Mouse (Mus musculus): ENCODE results near the gene BC028528. TPM values are rescaled to one million over a fixed set of nuclear protein-coding genes. Genes with fewer than 3 reads are reported as not detected.
"Not testable (repeated sequence)": the region's sequence is repeated elsewhere in the genome, so short reads cannot be mapped to it uniquely, and the experiment has no call there.

Gene BC028528
- polyA plus RNA-seq, 1 experiment from 2014 or later: 23.8 TPM

DNA sequence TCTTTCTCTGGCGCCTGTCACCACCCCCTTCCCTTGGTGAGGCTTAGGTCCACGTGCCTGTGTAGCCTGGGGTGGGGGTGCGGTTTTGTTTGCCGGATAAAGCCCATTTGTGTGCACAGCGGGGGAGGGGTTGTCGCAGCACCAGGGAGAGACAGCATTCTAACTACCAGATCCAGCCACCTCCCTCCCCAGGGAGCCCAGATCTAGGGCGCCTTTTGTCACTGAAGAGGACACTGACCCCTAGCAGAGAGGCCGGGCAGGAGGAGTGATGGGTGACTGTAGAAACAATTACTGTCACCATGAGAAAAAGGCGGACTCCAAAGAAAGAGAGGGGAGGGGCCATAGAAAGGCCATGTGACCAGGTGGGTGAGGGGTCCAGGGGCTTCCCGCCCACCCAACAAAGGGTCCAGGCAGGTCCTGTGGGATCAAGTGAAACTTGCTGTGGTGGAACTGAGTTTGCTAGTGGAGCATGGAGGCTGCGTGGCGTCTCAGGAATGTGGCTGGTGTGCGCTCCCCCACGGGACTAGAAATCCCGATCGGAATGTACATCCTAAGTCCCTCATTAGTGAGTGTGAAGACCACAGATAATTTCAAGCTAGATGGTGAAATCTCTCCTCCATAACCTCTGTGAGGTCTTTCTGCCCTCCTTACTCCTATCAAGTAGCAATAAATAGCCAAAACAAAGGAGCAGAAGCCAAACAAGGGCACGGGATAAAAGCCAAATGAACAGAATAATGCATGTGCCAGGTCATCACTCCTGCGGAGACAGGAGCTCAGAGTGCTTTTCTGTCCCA, 13.5 kb upstream of the BC028528 start:
- peak overlapping the region; percentile 26; the same call in 1 of the 2 replicates for H3K9ac ChIP-seq (replicated peaks)
- peak overlapping the region; percentile 69 for H3K4me2 ChIP-seq
- no peak overlapping the region for H3K27ac ChIP-seq (replicated peaks)
- no peaks in the 10 kb centered on the region for H3K9me3 ChIP-seq (replicated peaks)
- peak; percentile 24; the same call in 1 of the 2 replicates for ATAC-seq (ENCODE audit: low FRiP score)
- H3K4me3 ChIP-seq (replicated peaks): peak overlapping the region; percentile 36
- under 1% methylated on average over 18 of the region's 18 CpGs for WGBS
- H3K27me3 ChIP-seq (replicated peaks): peaks cover 18% of the 10 kb centered on the region
- H3K36me3 ChIP-seq: no peaks in the 10 kb centered on the region
- peaks cover 34% of the 10 kb centered on the region for H3K4me1 ChIP-seq

DNA sequence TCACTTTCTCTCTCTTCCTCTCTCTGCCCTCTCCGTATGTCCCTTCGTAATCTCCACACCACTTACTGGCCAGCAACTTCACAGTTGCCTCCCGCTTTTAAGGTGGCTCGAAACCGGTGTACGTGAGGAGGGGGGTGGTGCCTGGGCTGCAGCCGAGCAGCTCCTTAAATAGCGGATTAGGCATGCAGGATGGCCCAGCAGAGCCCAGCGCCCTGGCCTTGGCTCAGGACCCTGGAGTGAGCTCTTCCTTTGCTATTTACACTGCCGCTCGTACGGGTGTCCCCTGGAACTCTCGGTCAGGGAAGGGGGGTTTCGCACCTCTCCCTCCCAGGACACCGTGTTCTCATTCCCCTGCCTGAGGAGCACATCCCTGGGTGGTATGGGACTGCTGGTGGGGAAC, 12.8 kb upstream of the BC028528 start, which contains the start of gene Car14:
TSS of gene Car14 (minus strand) at position 124 of the 400 bp plus-strand sequence.
- Histone ChIP-seq H3K4me1 (peaks cover 34% of the 10 kb centered on the region), H3K36me3 (no peaks in the 10 kb centered on the region), H3K9me3 (replicated peaks) (no peaks in the 10 kb centered on the region), H3K27me3 (replicated peaks) (peaks cover 18% of the 10 kb centered on the region), H3K27ac (replicated peaks) (no peak within 1 kb of the TSS), H3K4me3 (replicated peaks) (peak within 1 kb of the TSS; percentile 36), H3K4me2 (peak within 1 kb of the TSS; percentile 69), H3K9ac (replicated peaks) (peak within 1 kb of the TSS; percentile 26)
- 2% methylated on average over 15 of the region's 15 CpGs for WGBS
- ATAC-seq (ENCODE audit: low FRiP score): no peak

DNA sequence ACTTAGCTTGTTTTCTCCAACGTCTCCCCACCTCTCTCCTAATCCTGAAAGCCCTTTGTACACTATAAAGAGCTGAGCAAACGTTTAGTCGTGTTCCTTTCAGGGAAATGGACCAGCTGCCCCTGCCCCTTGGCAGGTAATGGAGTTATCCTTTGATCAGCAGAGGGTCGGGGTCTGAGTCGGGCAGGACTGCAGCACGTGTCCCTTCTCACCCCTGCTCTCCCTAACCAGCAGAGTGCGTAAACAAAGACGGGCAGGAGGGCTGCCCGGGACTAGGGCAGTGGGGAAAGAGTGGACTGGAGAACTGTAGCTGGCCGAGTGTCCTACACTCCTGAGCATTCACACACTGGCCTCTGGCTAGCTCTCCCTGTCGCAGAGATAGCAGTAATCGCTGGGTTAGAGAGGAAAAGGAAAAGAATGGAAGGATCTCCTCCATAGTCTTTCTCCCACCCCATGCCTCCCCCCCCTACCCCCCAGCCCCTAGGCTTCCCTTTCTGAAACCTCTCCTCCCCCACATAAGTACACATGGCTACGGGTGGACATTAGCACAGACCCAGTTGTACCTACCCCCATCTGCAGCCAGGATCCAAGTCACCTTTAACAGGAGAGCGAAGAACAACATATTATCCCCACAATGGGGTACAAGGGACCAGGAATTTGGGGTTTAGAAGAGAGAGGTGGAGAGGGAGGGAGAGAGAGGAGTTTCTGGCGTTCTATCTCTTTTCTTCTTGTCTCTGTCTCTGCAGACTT, 12.1 kb upstream of the BC028528 start:
- Histone ChIP-seq H3K9ac (replicated peaks) (no peak overlapping the region), H3K9me3 (replicated peaks) (no peaks in the 10 kb centered on the region), H3K27me3 (replicated peaks) (peaks cover 18% of the 10 kb centered on the region), H3K36me3 (no peaks in the 10 kb centered on the region), H3K27ac (replicated peaks) (no peak overlapping the region), H3K4me1 (peaks cover 34% of the 10 kb centered on the region), H3K4me2 (peak overlapping the region; percentile 69), H3K4me3 (replicated peaks) (peak overlapping the region; percentile 36)
- 2% methylated on average over 15 of the region's 15 CpGs for WGBS
- no peak for ATAC-seq (ENCODE audit: low FRiP score)

DNA sequence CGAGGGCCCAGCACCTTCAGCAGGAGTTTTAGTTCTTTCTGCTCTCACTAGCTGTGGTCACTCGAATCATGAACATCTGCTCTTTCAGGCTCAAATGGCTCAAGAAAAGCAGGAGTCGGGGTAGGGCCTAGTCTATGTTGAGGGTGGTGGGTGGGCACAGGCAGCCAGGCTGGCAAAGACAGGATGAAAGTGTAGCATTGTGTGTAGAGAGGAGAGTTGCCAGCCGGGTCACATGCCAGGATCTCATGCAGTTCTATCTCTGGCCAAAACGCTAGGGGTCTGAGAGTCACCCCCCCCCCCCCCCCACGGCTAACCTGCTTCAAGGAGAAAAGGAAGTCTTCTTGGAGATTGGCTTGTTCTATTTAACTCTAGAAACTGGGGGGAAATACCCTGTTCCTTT, 10.8 kb upstream of the BC028528 start:
- H3K4me3 ChIP-seq (replicated peaks): no peak overlapping the region
- ATAC-seq (ENCODE audit: low FRiP score): no peak
- peaks cover 34% of the 10 kb centered on the region for H3K4me1 ChIP-seq
- no peaks in the 10 kb centered on the region; the same call in 1 of the 2 replicates for H3K36me3 ChIP-seq
- WGBS: 27% methylated on average over 6 of the region's 6 CpGs
- H3K27me3 ChIP-seq (replicated peaks): peaks cover 15% of the 10 kb centered on the region
- no peak overlapping the region for H3K4me2 ChIP-seq
- H3K9ac ChIP-seq (replicated peaks): no peak overlapping the region
- H3K27ac ChIP-seq (replicated peaks): no peak overlapping the region
- no peaks in the 10 kb centered on the region for H3K9me3 ChIP-seq (replicated peaks)

DNA sequence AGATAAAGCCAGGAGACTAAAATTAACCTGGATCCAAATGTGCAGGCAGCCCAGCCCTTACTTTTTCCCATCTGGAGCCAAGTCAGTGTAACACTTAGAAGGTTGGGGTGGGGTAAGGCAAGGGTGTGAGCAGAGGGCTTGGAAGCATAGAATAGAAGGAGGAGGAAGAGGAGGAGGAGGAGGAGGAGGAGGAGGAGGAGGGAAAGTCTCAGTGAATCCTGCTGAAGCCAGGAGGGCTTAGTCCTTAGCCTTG, 10.5 kb upstream of the BC028528 start:
- Histone ChIP-seq H3K9me3 (replicated peaks) (no peaks in the 10 kb centered on the region), H3K36me3 (no peaks in the 10 kb centered on the region; the same call in 1 of the 2 replicates), H3K9ac (replicated peaks) (no peak overlapping the region), H3K27ac (replicated peaks) (no peak overlapping the region), H3K4me3 (replicated peaks) (no peak overlapping the region), H3K4me2 (no peak overlapping the region), H3K27me3 (replicated peaks) (peaks cover 12% of the 10 kb centered on the region), H3K4me1 (peaks cover 34% of the 10 kb centered on the region)
- no peak for ATAC-seq (ENCODE audit: low FRiP score)

DNA sequence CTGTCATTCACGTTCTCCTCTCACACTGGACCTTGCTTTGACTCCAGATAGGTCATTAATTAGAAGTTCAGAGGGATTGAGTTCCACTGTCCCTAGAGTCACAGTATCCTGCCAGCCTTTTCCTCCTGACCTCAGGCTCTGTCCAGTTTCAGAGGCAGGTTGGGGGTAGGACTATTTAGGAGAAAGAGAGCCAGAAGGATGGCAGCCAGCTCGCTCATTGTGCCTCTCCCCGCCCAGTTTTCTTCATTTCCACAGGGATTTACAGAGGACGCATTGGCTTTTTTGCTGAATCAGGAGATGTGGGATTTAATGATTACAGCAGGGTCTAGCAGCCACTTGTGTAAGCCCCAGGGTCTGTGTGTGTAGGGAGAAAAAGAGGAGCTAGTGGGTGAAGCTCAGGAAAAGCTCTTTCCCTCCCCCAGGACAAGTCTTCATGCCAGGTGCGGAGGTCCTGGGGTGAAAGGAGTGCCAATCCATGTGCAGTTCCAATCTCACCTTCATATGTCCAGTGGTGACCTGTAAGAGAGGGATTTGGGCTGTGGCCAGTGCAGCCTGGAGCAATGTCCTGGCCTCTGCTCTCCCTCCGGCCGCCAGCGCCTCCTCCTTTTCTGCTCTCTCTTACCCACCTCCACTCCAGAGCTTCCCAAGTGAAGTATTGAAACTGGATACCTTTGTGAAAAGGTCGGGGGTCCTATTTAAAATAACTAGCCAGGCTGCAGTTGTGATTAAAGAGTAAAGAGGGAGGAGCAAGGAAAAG, 10.0 kb upstream of the BC028528 start:
- Histone ChIP-seq H3K4me2 (no peak overlapping the region), H3K36me3 (no peaks in the 10 kb centered on the region; the same call in 1 of the 2 replicates), H3K27me3 (replicated peaks) (peaks cover 11% of the 10 kb centered on the region), H3K4me3 (replicated peaks) (no peak overlapping the region), H3K4me1 (peaks cover 30% of the 10 kb centered on the region), H3K9me3 (replicated peaks) (no peaks in the 10 kb centered on the region), H3K27ac (replicated peaks) (no peak overlapping the region), H3K9ac (replicated peaks) (no peak overlapping the region)
- WGBS: 69% methylated on average over 9 of the region's 9 CpGs
- ATAC-seq (ENCODE audit: low FRiP score): no peak

DNA sequence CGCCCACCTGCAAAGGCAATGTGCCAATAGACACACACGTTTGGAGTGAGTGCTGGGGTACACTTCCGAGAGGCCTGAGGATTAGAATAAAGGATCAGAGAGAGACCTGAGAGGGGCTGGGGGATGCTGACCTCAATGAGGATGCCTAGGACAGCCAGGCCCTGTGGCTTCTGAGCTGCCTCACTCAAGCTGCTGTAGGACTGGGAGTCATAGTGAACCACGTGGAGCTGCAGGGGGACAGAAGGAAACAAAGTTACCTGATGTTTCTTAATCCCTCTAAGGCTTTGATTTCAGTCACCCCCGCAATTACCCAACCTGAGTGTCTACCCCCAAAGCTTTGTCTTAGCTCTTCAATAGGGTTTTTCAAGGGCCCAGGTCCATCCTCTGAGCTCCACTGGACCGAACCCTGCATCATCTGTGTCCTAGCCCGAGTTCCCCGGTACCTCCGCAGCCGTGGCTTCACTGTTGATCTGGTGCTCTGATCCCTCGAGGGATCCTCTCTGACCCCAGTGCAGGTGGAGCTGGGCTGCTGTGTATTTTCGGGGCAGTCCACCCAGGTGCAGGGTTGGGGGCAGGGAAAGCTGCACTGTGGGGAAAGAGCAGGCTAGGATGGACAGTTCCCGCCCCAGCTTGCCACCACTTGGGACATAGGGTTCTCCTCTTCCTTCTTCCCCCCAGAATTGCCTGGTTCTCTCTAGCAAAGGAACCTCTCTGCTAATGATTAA, 8.2 kb upstream of the BC028528 start:
- no peak overlapping the region for H3K27ac ChIP-seq (replicated peaks)
- ATAC-seq (ENCODE audit: low FRiP score): no peak
- H3K27me3 ChIP-seq (replicated peaks): peaks cover 8% of the 10 kb centered on the region
- peaks cover 23% of the 10 kb centered on the region for H3K4me1 ChIP-seq
- H3K36me3 ChIP-seq: no peaks in the 10 kb centered on the region; the same call in 1 of the 2 replicates
- no peaks in the 10 kb centered on the region for H3K9me3 ChIP-seq (replicated peaks)
- H3K9ac ChIP-seq (replicated peaks): no peak overlapping the region
- H3K4me3 ChIP-seq (replicated peaks): no peak overlapping the region
- WGBS: 84% methylated on average over 13 of the region's 13 CpGs
- no peak overlapping the region for H3K4me2 ChIP-seq

DNA sequence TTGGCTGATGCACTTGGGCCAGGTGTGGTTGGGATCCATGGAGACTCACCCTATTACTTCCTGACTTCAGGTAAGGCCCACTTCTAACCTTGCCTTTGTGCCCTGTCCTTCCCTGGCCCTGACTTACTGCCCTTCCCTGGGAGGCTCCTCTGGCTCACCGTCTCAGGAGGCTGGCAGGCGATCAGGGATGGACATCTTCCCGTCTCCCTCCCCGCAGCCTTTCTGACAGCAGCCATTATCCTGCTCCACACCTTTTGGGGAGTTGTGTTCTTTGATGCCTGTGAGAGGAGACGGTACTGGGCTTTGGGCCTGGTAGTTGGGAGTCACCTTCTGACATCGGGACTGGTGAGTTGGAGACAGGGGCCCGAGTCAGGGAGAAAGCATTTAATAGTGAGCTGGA, 3.7 kb upstream of the BC028528 start:
- Histone ChIP-seq H3K4me1 (peaks cover 29% of the 10 kb centered on the region), H3K4me2 (peak overlapping the region; percentile 69)
- H3K36me3 ChIP-seq; H3K27me3 ChIP-seq (replicated peaks); H3K27ac ChIP-seq (replicated peaks); H3K9ac ChIP-seq (replicated peaks); H3K4me3 ChIP-seq (replicated peaks); ATAC-seq (ENCODE audit: low FRiP score); H3K9me3 ChIP-seq (replicated peaks): not testable (repeated sequence)
- 87% methylated on average over 7 of the region's 7 CpGs for WGBS

DNA sequence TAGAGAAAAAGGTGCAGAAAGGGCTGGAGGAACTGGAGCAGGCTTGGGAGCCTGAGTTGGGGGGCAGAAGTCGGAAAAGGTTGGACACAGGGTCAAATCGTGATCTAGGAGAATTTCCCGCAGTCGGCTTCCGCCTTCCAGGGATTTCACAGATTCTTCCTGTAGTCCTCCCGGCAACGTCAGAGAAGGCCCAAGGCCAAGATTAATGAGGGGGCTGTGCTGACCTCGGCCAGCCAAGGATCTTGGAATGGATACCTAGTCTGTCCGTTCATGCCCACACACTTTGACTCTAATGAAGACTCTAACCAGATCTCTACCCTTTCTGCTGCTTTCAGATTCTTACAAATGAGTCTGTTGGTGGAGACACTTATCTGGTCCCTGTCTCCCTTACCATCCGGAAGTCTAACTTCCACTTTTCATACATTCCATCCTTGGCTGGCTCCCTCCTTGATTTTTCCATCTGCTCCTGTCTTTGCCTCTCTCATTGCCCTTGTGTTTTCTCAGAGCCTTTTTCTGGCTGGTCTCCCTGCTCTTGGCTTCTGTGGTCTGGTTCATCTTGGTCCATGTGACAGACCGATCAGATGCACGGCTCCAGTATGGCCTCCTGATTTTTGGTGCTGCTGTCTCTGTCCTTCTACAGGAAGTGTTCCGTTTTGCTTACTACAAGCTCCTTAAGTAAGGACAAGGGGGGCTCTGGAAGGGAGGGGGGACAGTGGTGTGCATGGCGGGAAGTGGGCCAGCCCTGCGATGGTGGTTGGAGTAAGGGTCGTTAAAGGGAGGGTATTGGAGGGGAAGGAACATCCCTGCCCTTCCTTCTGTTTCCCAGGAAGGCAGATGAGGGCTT, 2.7 kb upstream of the BC028528 start:
- no peaks in the 10 kb centered on the region for H3K27me3 ChIP-seq (replicated peaks)
- H3K36me3 ChIP-seq: no peaks in the 10 kb centered on the region; the same call in 1 of the 2 replicates
- ATAC-seq (ENCODE audit: low FRiP score): peak; percentile 26
- no peaks in the 10 kb centered on the region for H3K9me3 ChIP-seq (replicated peaks)
- peak overlapping the region; percentile 73 for H3K9ac ChIP-seq (replicated peaks)
- peak overlapping the region; percentile 69 for H3K4me2 ChIP-seq
- H3K4me1 ChIP-seq: peaks cover 29% of the 10 kb centered on the region
- WGBS: 10% methylated on average over 16 of the region's 16 CpGs
- peak overlapping the region; percentile 79 for H3K27ac ChIP-seq (replicated peaks)
- H3K4me3 ChIP-seq (replicated peaks): peak overlapping the region; percentile 66

DNA sequence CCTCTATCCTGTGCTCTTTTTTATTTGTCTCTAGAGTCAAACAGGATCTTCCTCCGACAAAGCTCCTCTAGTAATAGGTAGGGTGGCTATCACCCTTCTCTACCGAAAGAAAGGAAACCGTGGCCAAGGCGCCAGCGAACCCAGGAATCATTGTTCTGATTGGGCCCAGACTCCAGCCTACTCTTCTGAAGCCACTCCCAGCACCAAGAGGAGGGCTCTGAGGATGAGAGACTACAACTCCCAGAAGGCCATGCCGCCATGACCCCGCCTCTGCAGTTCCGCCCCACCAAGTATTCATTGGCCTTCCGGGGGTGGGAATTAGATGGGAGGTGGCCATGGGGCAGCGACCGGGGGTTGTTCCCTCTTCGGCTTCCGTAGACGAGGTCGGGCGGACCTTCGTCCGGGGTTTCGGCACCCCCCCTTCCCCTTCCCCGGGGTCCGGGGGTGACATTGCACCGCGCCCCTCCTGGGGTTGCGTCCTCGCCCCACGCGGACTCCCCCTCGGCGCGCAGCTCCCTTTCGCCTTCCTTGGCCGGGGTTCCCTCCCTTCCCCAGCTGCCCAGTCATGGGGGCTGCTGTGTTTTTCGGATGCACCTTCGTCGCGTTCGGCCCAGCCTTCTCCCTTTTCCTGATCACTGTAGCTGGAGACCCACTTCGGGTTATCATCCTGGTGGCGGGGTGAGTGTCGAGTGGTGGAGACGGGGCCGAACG, 2.0 kb upstream of the BC028528 start, which contains the start of gene Aph1a:
TSS of gene Aph1a (plus strand) at position 364 of the 711 bp plus-strand sequence.
- not testable (repeated sequence) for H3K36me3 ChIP-seq; H3K27me3 ChIP-seq (replicated peaks); H3K9me3 ChIP-seq (replicated peaks)
- peak; percentile 97 for ATAC-seq (ENCODE audit: low FRiP score)
- under 1% methylated on average over 30 of the region's 43 CpGs for WGBS
- Histone ChIP-seq H3K4me3 (replicated peaks) (peak within 1 kb of the TSS; percentile 66), H3K4me2 (peak within 1 kb of the TSS; percentile 69), H3K4me1 (peaks cover 29% of the 10 kb centered on the region), H3K9ac (replicated peaks) (peak within 1 kb of the TSS; percentile 73), H3K27ac (replicated peaks) (peak within 1 kb of the TSS; percentile 79)

All from neural tube, embryonic 15.5 days (tissue).